8 mouse cellular contexts compared by ENCODE assay signal in the genomic region with DNA sequence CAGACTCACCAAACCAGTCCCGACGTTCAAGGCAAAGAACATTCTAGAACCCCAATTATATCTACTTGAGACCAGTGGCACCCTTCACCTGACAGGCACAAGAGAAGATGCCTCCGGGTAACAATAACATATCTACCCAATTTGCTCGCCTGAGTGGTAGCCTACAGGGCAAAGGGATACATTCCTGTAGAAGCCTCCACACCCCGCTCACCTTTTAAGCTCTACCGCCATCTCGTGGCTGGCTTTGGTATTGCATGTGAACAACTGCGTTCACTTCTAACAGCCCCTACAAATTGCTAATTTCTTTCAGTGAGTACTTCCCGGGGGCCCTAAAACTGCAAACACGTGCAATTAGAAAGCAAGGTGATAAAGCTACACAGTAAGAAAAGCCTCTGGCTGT.
DNase-seq lines count a peak whose midpoint lies in the region; ATAC-seq and TF ChIP-seq lines count a peak whose summit lies in the region.

No protein-coding gene starts in this region.

- TF ChIP-seq CTCF in ES-Bruce4 (IDR thresholded peaks at IDR 0.05; ENCODE audit: low read depth, low read length) = peak; percentile 68
- peak; percentile 93 for TF ChIP-seq CTCF in brain, embryonic 14.5 days (IDR thresholded peaks at IDR 0.05; ENCODE audit: borderline replicate concordance, extremely low read depth, insufficient read depth, insufficient read length)

- DNase-seq in brain, embryonic 14.5 days (ENCODE audit: low read depth) = peak; percentile 83
- DNase-seq in forebrain, embryonic 11.5 days (ENCODE audit: low spot score) = peak; percentile 89
- peak; percentile 82 to 93 for DNase-seq in heart, postnatal 14 days
- DNase-seq in large intestine, adult 2 months (ENCODE audit: low read depth, low spot score) = peak; percentile 28
- DNase-seq in lung, postnatal 10 days = peak; percentile 87
- peak; percentile 82 for DNase-seq in ovary, postnatal 36 days (ENCODE audit: low spot score)
- DNase-seq in thymus, postnatal 14 days = peak; percentile 72

- H3K9ac ChIP-seq in ES-Bruce4 (ENCODE audit: low read depth, poor library complexity, severe bottlenecking) = no peak overlapping the region
- no peak overlapping the region for H3K9ac ChIP-seq in forebrain, embryonic 11.5 days (ENCODE audit: low read length)

- no peaks in the 10 kb centered on the region for H3K4me1 ChIP-seq in ES-Bruce4 (ENCODE audit: control insufficient read depth, insufficient read depth, low read length)
- no peaks in the 10 kb centered on the region for H3K4me1 ChIP-seq in forebrain, embryonic 11.5 days (replicated peaks; ENCODE audit: control insufficient read depth, insufficient read depth, low read length)

- H3K27me3 ChIP-seq in ES-Bruce4 (ENCODE audit: control insufficient read depth, insufficient read depth, low read length, poor library complexity, severe bottlenecking) = no peaks in the 10 kb centered on the region
- H3K27me3 ChIP-seq in forebrain, embryonic 11.5 days (ENCODE audit: control insufficient read depth, insufficient read depth, low read length) = no peaks in the 10 kb centered on the region

- no peak for TF ChIP-seq POLR2A in ES-Bruce4 (IDR thresholded peaks at IDR 0.05; ENCODE audit: insufficient read depth, low read length)
- no peak for TF ChIP-seq POLR2A in brain, embryonic 14.5 days (IDR thresholded peaks at IDR 0.05; ENCODE audit: borderline replicate concordance, extremely low read depth, insufficient read depth, insufficient read length, poor library complexity, severe bottlenecking)

- no peak overlapping the region for H3K27ac ChIP-seq in ES-Bruce4 (ENCODE audit: insufficient read depth, low read length)
- H3K27ac ChIP-seq in forebrain, embryonic 11.5 days (ENCODE audit: low read depth, low read length) = no peak overlapping the region

- no peak overlapping the region for H3K4me3 ChIP-seq in ES-Bruce4 (ENCODE audit: low read depth, low read length)
- no peak overlapping the region for H3K4me3 ChIP-seq in forebrain, embryonic 11.5 days (ENCODE audit: low read depth, low read length)

- 22% methylated on average over 10 of the region's 10 CpGs for WGBS in forebrain, embryonic 11.5 days
- 20% methylated on average over 10 of the region's 10 CpGs for WGBS in large intestine, adult 2 months

- H3K36me3 ChIP-seq in ES-Bruce4 (ENCODE audit: control insufficient read depth, insufficient read depth, low read length, poor library complexity, severe bottlenecking) = no peaks in the 10 kb centered on the region
- H3K36me3 ChIP-seq in forebrain, embryonic 11.5 days (ENCODE audit: control insufficient read depth, insufficient read depth, low read length) = no peaks in the 10 kb centered on the region

- ATAC-seq in forebrain, embryonic 11.5 days (replicated peaks; ENCODE audit: low FRiP score) = no peak

- H3K4me2 ChIP-seq in forebrain, embryonic 11.5 days (ENCODE audit: low read depth, low read length, severe bottlenecking) = no peak overlapping the region

- TF ChIP-seq EP300 in ES-Bruce4 (IDR thresholded peaks at IDR 0.05; ENCODE audit: insufficient read depth, low read depth, low read length) = no peak

- intact Hi-C loops in heart, postnatal 14 days (cut with DNase I) = loop anchor here (2.0 to 10.0 kb wide), 2 partner anchors 200 to 1178 kb away; no protein-coding TSS in a partner anchor

- H3K9me3 ChIP-seq in ES-Bruce4 (replicated peaks; ENCODE audit: control insufficient read depth, insufficient read depth, low read length, poor library complexity, severe bottlenecking) = 0 out of 2 replicates have a peak, but pooled peaks cover 2% of the 10 kb centered on the region
- no peaks in the 10 kb centered on the region for H3K9me3 ChIP-seq in forebrain, embryonic 11.5 days (ENCODE audit: control insufficient read depth, low read length)

Comparison
In these comparisons a context has a peak if more than half of its experiments do, and no peak if none do; other contexts are left out.
1. DNase-seq: peak in every context shown above with its lines; median percentile 89 in forebrain, embryonic 11.5 days; 88 in heart, postnatal 14 days; 87 in lung, postnatal 10 days; 83 in brain, embryonic 14.5 days; 82 in ovary, postnatal 36 days; 72 in thymus, postnatal 14 days; 28 in large intestine, adult 2 months.